In the genomic region with DNA sequence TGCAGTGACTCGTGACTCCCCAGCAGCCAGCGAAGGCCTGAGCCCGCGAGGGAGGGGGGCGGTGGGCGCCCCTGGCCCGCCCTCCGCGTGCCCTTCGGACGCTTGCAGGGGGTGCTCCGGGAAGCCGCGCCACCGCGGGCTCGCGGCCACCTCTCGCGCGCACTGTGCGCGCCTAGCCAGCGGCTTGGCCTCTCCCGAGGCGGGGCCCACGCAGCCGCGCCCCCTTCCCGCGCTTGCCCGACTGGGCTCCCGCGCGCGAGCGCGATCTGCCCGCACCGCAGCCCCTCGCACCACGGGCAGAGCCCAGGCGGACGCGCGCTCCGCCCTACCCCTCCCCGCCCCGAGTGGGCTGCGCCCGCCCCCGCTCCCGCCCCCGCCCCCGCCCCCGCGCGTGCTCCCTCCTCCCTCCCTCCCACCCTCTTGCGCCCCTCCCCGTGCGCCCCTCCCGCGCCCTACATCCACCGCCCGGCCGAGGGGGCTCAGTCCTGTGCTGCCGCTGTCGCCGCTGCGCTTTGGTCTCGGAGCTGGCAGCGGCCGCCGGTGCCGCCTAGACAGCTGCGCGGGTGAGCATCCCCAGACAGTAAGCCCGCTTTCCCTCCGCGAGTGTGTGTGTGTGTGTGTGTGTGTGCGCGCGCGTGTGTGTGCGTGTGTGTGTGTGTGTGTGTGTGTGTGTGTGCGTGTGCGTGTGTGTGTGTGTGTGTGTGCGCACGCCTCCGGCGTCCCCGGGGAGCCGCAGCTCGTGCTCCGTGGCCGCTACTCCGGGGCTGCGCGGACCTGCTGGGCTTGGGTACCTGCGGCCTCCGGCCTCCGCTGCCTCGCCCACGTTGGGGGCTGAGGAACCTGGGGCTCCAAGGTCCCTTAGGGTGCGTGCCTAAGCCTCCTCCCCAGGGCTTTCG, we compare ENCODE assay signal across 8 mouse cellular contexts. TPM values are rescaled to one million over a fixed set of nuclear protein-coding genes. Genes with fewer than 3 reads are reported as not detected.
DNase-seq lines count a peak whose midpoint lies in the region; ATAC-seq and TF ChIP-seq lines count a peak whose summit lies in the region.

A gene (plus strand): TSS at position 482 of the 896 bp plus-strand sequence.

- H3K9ac ChIP-seq in hindbrain, embryonic 16.5 days (ENCODE audit: low read depth, low read length), result peak within 1 kb of the TSS; percentile 79

- peak within 1 kb of the TSS; percentile 51 for H3K4me2 ChIP-seq in hindbrain, embryonic 16.5 days (ENCODE audit: low read length)

- no peaks in the 10 kb centered on the region for H3K9me3 ChIP-seq in hindbrain, embryonic 16.5 days (ENCODE audit: control insufficient read depth, low read length)

- DNase-seq in adrenal gland, postnatal 14 days, result peak; percentile 79
- DNase-seq in embryo, embryonic 10.5 days (ENCODE audit: low spot score), result peak; percentile 71
- peak; percentile 47 for DNase-seq in gastrocnemius, postnatal 14 days
- peak; percentile 55 to 57 for DNase-seq in left cerebral cortex, adult 2 months (ENCODE audit: extremely low spot score in 1 of 2, low spot score in 2 of 2)
- peak; percentile 54 for DNase-seq in lung, postnatal 36 days
- peak; percentile 58 for DNase-seq in right cerebral cortex, postnatal 25 days

- TF ChIP-seq CTCF in left cerebral cortex, adult 2 months (IDR thresholded peaks at IDR 0.05), result no peak

- intact Hi-C loops in gastrocnemius, postnatal 14 days (cut with DNase I; ENCODE audit: low total_unique reads), result loop anchor here (10.0 kb wide), 1 partner anchor 77 kb away; no protein-coding TSS in a partner anchor
- intact Hi-C loops in left cerebral cortex, adult 2 months (cut with DNase I), result loop anchor here (2.0 kb wide), 1 partner anchor 57 kb away; no protein-coding TSS in a partner anchor

- H3K4me3 ChIP-seq in hindbrain, embryonic 16.5 days (ENCODE audit: low read length), result peak within 1 kb of the TSS; percentile 64
- peak within 1 kb of the TSS; percentile 47 for H3K4me3 ChIP-seq in left cerebral cortex, adult 2 months

- no peaks in the 10 kb centered on the region for H3K27me3 ChIP-seq in hindbrain, embryonic 16.5 days (replicated peaks; ENCODE audit: control insufficient read depth, insufficient read depth, low read length)

- H3K4me1 ChIP-seq in hindbrain, embryonic 16.5 days (ENCODE audit: control insufficient read depth, insufficient read depth, low read depth, low read length), result no peaks in the 10 kb centered on the region

- 29% methylated on average over 23 of the region's 106 CpGs for WGBS in hindbrain, embryonic 16.5 days

- peak; percentile 97 for ATAC-seq in hindbrain, embryonic 16.5 days
- no peak for ATAC-seq in activated CD4-positive, CD25-positive, alpha-beta regulatory T cell, adult 4 months

- H3K36me3 ChIP-seq in hindbrain, embryonic 16.5 days (ENCODE audit: control insufficient read depth, insufficient read depth, low read length), result no peaks in the 10 kb centered on the region

- peak within 1 kb of the TSS; percentile 86 for H3K27ac ChIP-seq in hindbrain, embryonic 16.5 days (ENCODE audit: low read depth, low read length)
- peak within 1 kb of the TSS; percentile 75 for H3K27ac ChIP-seq in left cerebral cortex, adult 2 months

RNA-seq across cellular contexts. Expression of the gene that starts here (rescaled TPM):
- total RNA-seq in adrenal gland, postnatal 14 days (2021), result 97.5 and 101 TPM in 2 replicates
- 1,000 to 10,000 TPM; 1,001 to 1,517 TPM for total RNA-seq in gastrocnemius, postnatal 14 days (2021)
- polyA plus RNA-seq in hindbrain, embryonic 16.5 days (2015; fragmentation: Nextera tagmentation; extraction: Ambion mirVana), result 212 and 226 TPM in 2 replicates
- total RNA-seq in left cerebral cortex, adult 2 months (2021), result 10 to 100 TPM; 89.4 to 94.0 TPM
- polyA plus RNA-seq in activated CD4-positive, CD25-positive, alpha-beta regulatory T cell, adult 4 months (2017; shearing (Covaris generic)), result not detected

Comparison
In these comparisons a context has a peak if more than half of its experiments do, and no peak if none do; other contexts are left out.
1. RNA of the gene that starts here (polyA plus RNA-seq): 212 to 226 TPM in hindbrain, embryonic 16.5 days; not detected in activated CD4-positive, CD25-positive, alpha-beta regulatory T cell, adult 4 months; every median in the first group is over 100 times any median in the second.
2. Peak in every context shown above with its lines, with median percentiles within 50 percentile points of each other: DNase-seq.